Comparison of ENCODE assay signal across 8 mouse cellular contexts in the genomic region with DNA sequence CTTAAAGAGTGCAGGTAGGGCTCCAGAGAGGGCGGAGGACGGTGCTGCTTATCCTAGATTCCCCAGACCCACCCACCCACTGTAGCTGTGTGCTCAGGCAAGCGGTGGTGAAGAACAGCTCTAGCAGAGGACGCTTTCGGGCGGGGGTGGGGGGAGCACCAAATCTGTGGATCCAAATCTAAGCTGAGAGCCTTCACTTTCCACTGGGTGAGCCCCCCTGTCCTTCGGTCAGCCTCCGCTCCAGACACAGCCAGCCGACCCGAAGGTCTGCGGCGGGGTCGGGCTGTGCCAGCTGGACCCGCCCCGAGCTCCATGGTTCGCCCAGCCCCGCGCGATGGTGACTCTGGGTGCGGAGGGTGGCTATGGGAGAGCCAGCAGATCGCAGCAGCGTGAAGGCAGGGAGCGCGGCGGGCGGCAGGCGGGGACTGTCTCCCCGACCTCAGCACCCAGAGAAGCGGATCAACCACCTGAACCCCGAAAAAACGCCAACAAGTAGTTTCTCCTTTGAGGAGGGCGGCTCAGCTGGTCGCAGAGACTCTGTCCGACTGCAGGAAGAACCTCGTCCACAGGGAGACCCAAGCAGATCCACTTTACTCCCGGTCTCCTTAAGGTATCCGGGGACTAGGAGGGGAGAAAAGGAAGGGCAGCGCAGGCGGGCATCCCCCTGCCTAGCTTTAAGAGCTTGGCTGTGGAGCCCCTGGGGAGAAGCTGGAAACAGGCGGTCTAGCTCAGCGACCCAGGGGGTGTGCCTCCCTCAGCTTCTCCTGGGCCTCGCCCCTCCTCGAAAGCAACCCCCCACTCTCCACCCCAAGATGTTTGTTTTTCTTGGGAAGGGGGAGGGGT. TPM values are rescaled to one million over a fixed set of nuclear protein-coding genes. Genes with fewer than 3 reads are reported as not detected.
DNase-seq lines count a peak whose midpoint lies in the region; ATAC-seq lines count a peak whose summit lies in the region.

No protein-coding gene starts in this region.

- 0 out of 2 replicates have a peak, but pooled peaks cover 2% of the 10 kb centered on the region for H3K4me1 ChIP-seq in hindbrain, embryonic 11.5 days (replicated peaks; ENCODE audit: control insufficient read depth, insufficient read depth, low read length)
- peaks cover 21% of the 10 kb centered on the region for H3K4me1 ChIP-seq in midbrain, embryonic 15.5 days

- peak overlapping the region; percentile 88 for H3K4me2 ChIP-seq in hindbrain, embryonic 11.5 days (replicated peaks; ENCODE audit: low read depth, low read length)
- peak overlapping the region; percentile 93 for H3K4me2 ChIP-seq in midbrain, embryonic 15.5 days

- H3K36me3 ChIP-seq in hindbrain, embryonic 11.5 days (ENCODE audit: control insufficient read depth, insufficient read depth, low read length) = no peaks in the 10 kb centered on the region
- no peaks in the 10 kb centered on the region for H3K36me3 ChIP-seq in midbrain, embryonic 15.5 days (replicated peaks)

- peak; percentile 58 for ATAC-seq in hindbrain, embryonic 11.5 days (ENCODE audit: low FRiP score)
- peak; percentile 83 for ATAC-seq in midbrain, embryonic 15.5 days (replicated peaks)

- peak overlapping the region; percentile 50 for H3K4me3 ChIP-seq in hindbrain, embryonic 11.5 days (ENCODE audit: low read depth, low read length)
- H3K4me3 ChIP-seq in midbrain, embryonic 15.5 days = peak overlapping the region; percentile 68

- peak overlapping the region; percentile 32 for H3K9ac ChIP-seq in hindbrain, embryonic 11.5 days (ENCODE audit: low read depth, low read length)
- peak overlapping the region; percentile 66 for H3K9ac ChIP-seq in midbrain, embryonic 15.5 days

- H3K27ac ChIP-seq in hindbrain, embryonic 11.5 days (ENCODE audit: low read depth, low read length) = no peak overlapping the region
- H3K27ac ChIP-seq in midbrain, embryonic 15.5 days = peak overlapping the region; percentile 51

- intact Hi-C loops in left cerebral cortex, postnatal 4 days (cut with DNase I) = no loop called here

- WGBS in hindbrain, embryonic 11.5 days = 1% methylated on average over 43 of the region's 43 CpGs
- 1% methylated on average over 43 of the region's 43 CpGs for WGBS in midbrain, embryonic 15.5 days

- DNase-seq in ovary, postnatal 14 days (ENCODE audit: low spot score) = peak; percentile 10
- DNase-seq in ovary, postnatal 10 days (ENCODE audit: low spot score) = no peak
- peak; percentile 50 for DNase-seq in embryo, embryonic 11 days
- peak; percentile 56 for DNase-seq in hindbrain, embryonic 11.5 days (ENCODE audit: low spot score)
- DNase-seq in left cerebral cortex, postnatal 4 days = peak; percentile 31
- DNase-seq in yolk sac, embryonic 10.5 days (ENCODE audit: low spot score) = peak; percentile 4
- no peak for DNase-seq in urinary bladder, postnatal 36 days (ENCODE audit: low spot score in 2 of 2)

- no peaks in the 10 kb centered on the region for H3K9me3 ChIP-seq in hindbrain, embryonic 11.5 days (ENCODE audit: control insufficient read depth, low read length)
- no peaks in the 10 kb centered on the region for H3K9me3 ChIP-seq in midbrain, embryonic 15.5 days

- peaks cover 15% of the 10 kb centered on the region for H3K27me3 ChIP-seq in hindbrain, embryonic 11.5 days (ENCODE audit: control insufficient read depth, insufficient read depth, low read length)
- H3K27me3 ChIP-seq in midbrain, embryonic 15.5 days (replicated peaks) = peaks cover 12% of the 10 kb centered on the region; the same call in 1 of the 2 replicates

RNA-seq across cellular contexts. Expression of a gene that starts 0.8 kb away (rescaled TPM):
- 0.86 and 1.2 TPM in 2 replicates for polyA plus RNA-seq in hindbrain, embryonic 11.5 days (2014; fragmentation: Nextera tagmentation; extraction: Ambion mirVana)
- total RNA-seq in left cerebral cortex, postnatal 4 days (2021) = 10 to 100 TPM; 24.4 to 24.9 TPM
- 6.1 and 7.8 TPM in 2 replicates for polyA plus RNA-seq in midbrain, embryonic 15.5 days (2015; fragmentation: Nextera tagmentation; extraction: Ambion mirVana)

Comparison
In these comparisons a context has a peak if more than half of its experiments do, and no peak if none do; other contexts are left out.
1. DNase-seq: peak in ovary, postnatal 14 days (single experiment), embryo, embryonic 11 days (single experiment), hindbrain, embryonic 11.5 days (single experiment), left cerebral cortex, postnatal 4 days (single experiment) and yolk sac, embryonic 10.5 days (single experiment); none in ovary, postnatal 10 days (single experiment) and urinary bladder, postnatal 36 days (0 of 2).